Mouse (Mus musculus) myocyte (in vitro differentiated cells): ENCODE measurements around the gene Ferd3l. TPM values are rescaled to one million over a fixed set of nuclear protein-coding genes. Genes with fewer than 3 reads are reported as not detected.

Source experiments
- H3K27me3 ChIP-seq: one replicate; pipeline ENCODE4 v1.6.1; 2011; ENCODE audit not compliant: control insufficient read depth, insufficient read depth, insufficient read length
- H3K36me3 ChIP-seq: one replicate; pipeline ENCODE4 v1.6.1; 2011; ENCODE audit not compliant: control insufficient read depth, insufficient read depth
- H3K4me2 ChIP-seq: one replicate; pipeline ENCODE4 v1.6.1; 2011; ENCODE audit warnings: low read depth, control low read depth
- H3K4me3 ChIP-seq: one replicate; pipeline ENCODE4 v1.5.1; 2011; ENCODE audit warnings: mild to moderate bottlenecking, control low read depth, moderate library complexity
- H3K79me2 ChIP-seq: one replicate; pipeline ENCODE4 v1.6.1; 2011; ENCODE audit not compliant: control insufficient read depth, insufficient read depth
- H3ac ChIP-seq: one replicate; pipeline ENCODE4 v1.6.1; 2011; ENCODE audit not compliant: control insufficient read depth, insufficient read length
- CEBPB ChIP-seq: IDR thresholded peaks from 2 replicates; pipeline ENCODE4 v1.6.1; 2011; ENCODE audit warnings: mild to moderate bottlenecking, moderate library complexity; ENCODE audit not compliant: poor library complexity, insufficient read depth, severe bottlenecking
- E2F4 ChIP-seq: IDR thresholded peaks from one replicate; pipeline ENCODE4 v1.6.1; 2011; ENCODE audit warnings: mild to moderate bottlenecking, control low read depth, moderate library complexity; ENCODE audit not compliant: insufficient read depth
- MAX ChIP-seq: IDR thresholded peaks from one replicate; pipeline ENCODE4 v1.6.1; 2011; ENCODE audit warnings: low read depth, mild to moderate bottlenecking, control low read depth
- MYOD1 ChIP-seq, 3 experiments: IDR thresholded peaks; one replicate each; pipeline ENCODE4 v1.6.1; 2011; ENCODE audit warnings: control low read depth in 2 of 3, low read depth in 2 of 3, mild to moderate bottlenecking in 2 of 3, moderate library complexity in 1 of 3; ENCODE audit not compliant: insufficient read length in 2 of 3, control insufficient read depth in 1 of 3
- MYOG ChIP-seq, 3 experiments: IDR thresholded peaks; one replicate each; pipeline ENCODE4 v1.6.1; 2011; ENCODE audit warnings: control low read depth in 2 of 3, low read depth in 2 of 3, mild to moderate bottlenecking in 2 of 3; ENCODE audit not compliant: insufficient read length in 2 of 3, control insufficient read depth in 1 of 3, insufficient read depth in 1 of 3
- POLR2A ChIP-seq: IDR thresholded peaks from one replicate; pipeline ENCODE4 v1.6.1; 2011; ENCODE audit warnings: low read depth, mild to moderate bottlenecking, control low read depth, moderate library complexity; ENCODE audit not compliant: insufficient read length
- POLR2AphosphoS2 ChIP-seq: IDR thresholded peaks from one replicate; pipeline ENCODE4 v1.6.1; 2011; ENCODE audit warnings: low read depth, control low read depth; ENCODE audit not compliant: insufficient read length
- REST ChIP-seq: IDR thresholded peaks from one replicate; pipeline ENCODE4 v1.6.1; 2011; ENCODE audit warnings: mild to moderate bottlenecking, control low read depth, moderate library complexity; ENCODE audit not compliant: insufficient read depth, insufficient read length
- SRF ChIP-seq: IDR thresholded peaks from one replicate; pipeline ENCODE4 v1.6.1; 2011; ENCODE audit warnings: low read depth; ENCODE audit not compliant: control insufficient read depth, insufficient read length
- TCF12 ChIP-seq: IDR thresholded peaks from one replicate; pipeline ENCODE4 v1.6.1; 2011; ENCODE audit warnings: mild to moderate bottlenecking, control low read depth; ENCODE audit not compliant: poor library complexity, insufficient read depth, severe bottlenecking
- TCF3 ChIP-seq: IDR thresholded peaks from one replicate; pipeline ENCODE4 v1.6.1; 2011; ENCODE audit warnings: low read depth, control low read depth; ENCODE audit not compliant: insufficient read length
- USF1 ChIP-seq: IDR thresholded peaks from one replicate; pipeline ENCODE4 v1.6.1; 2011; ENCODE audit warnings: low read depth, mild to moderate bottlenecking, control low read depth, moderate library complexity
- polyA plus RNA-seq: library from polyadenylated mRNA; unstranded; fragments of >200 nt; fragmentation: generic; extraction: Trizol; gene quantifications from one replicate; pipeline ENCODE4 v1.2.1, GENCODE M21; 2012; ENCODE audit warnings: missing spikeins

Ferd3l gene
- polyA plus RNA-seq, 1 experiment = not detected

DNA sequence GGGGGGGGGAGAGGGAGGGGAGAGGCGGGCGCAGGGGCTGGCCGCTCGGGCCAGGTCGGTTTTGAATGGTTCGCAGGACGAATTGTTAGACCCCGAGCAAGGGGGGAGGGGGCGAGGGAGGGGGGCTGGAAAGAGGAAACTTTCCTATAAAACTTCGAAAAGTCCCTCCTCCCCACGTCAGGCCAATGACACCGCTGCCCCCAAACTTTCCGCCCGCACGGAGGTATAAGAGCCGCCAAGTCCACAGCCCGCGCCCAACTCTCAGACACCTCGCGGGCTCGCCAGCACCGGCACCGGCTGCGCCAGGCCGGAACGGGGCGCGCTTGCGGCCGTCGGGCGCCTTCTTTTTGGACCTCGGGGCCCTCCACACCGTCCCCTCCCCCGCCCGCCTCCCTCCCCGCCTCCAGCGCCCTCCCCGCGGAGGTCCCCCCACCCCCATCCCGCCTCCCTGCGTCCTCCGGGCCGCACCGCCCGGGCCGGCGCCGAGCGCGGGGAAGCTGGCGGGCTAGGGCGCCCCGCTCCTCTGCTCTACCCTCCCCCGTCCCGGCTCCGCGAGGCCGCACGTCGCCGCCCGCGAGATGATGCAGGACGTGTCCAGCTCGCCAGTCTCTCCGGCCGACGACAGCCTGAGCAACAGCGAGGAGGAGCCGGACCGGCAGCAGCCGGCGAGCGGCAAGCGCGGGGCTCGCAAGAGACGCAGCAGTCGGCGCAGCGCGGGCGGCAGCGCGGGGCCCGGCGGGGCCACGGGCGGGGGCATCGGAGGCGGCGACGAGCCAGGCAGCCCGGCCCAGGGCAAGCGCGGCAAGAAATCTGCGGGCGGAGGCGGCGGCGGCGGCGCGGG, 29.4 kb downstream of the Ferd3l start, which contains the start of gene Twist1:
Twist1 (plus strand) TSS at position 272 of the 841 bp plus-strand sequence.
- TF ChIP-seq POLR2A (peak; percentile 57), TCF3 (no peak)
- Histone ChIP-seq H3ac (peak within 1 kb of the TSS; percentile 52), H3K4me2 (peak within 1 kb of the TSS; percentile 64), H3K79me2 (no peaks in the 10 kb centered on the region), H3K36me3 (no peaks in the 10 kb centered on the region), H3K4me3 (peak within 1 kb of the TSS; percentile 41), H3K27me3 (no peaks in the 10 kb centered on the region)

DNA sequence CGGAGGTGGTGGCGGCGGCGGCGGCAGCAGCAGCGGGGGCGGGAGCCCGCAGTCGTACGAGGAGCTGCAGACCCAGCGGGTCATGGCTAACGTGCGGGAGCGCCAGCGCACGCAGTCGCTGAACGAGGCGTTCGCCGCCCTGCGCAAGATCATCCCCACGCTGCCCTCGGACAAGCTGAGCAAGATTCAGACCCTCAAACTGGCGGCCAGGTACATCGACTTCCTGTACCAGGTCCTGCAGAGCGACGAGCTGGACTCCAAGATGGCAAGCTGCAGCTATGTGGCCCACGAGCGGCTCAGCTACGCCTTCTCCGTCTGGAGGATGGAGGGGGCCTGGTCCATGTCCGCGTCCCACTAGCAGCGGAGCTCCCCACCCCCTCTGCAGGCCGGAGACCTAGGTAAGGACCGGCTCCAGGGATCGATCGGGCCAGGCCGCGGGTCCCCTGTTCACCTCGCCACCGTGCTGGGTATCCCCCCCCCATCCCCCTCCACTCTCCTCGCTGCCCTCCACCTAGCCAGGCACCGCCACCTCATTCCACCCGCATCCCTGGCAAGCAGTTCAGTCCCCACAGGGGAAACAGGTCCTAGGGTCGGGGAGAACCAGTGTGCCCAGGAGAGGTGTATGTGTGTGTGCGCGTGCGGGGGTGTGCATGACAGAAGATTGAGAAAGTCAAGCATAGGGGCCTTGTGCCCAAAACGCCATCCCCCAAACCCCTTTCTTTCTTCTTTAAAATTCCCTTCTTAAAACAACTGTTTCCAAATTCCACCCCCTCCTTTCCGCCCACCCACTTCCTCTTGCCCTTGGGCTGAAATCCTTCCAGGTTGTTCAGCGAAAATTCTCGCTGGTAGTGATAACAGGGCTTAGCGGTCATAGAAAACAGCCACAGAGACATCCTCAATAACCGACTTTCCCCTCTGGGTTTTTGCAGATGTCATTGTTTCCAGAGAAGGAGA, 30.3 kb downstream of the Ferd3l start:
- no peak for TF ChIP-seq CEBPB
- no peak for TF ChIP-seq MYOD1 (IDR thresholded peaks at IDR 0.05; ENCODE audit: control insufficient read depth in 1 of 3, insufficient read length in 2 of 3, low read depth in 2 of 3)
- no peak for TF ChIP-seq MYOG (IDR thresholded peaks at IDR 0.05; ENCODE audit: control insufficient read depth in 1 of 3, insufficient read depth in 1 of 3, insufficient read length in 2 of 3, low read depth in 2 of 3)
- no peak for TF ChIP-seq E2F4
- TF ChIP-seq POLR2AphosphoS2 = no peak
- TF ChIP-seq SRF = no peak
- no peak for TF ChIP-seq MAX
- TF ChIP-seq TCF3 = no peak
- no peak for TF ChIP-seq TCF12
- no peaks in the 10 kb centered on the region for H3K79me2 ChIP-seq

GRCm38 (mm10) chr12:33959206-33959605, 31.0 kb downstream of the Ferd3l start:
- H3ac ChIP-seq = no peak overlapping the region
- no peaks in the 10 kb centered on the region for H3K79me2 ChIP-seq
- H3K4me2 ChIP-seq = peak overlapping the region; percentile 64
- H3K4me3 ChIP-seq = peak overlapping the region; percentile 41
- no peaks in the 10 kb centered on the region for H3K36me3 ChIP-seq
- H3K27me3 ChIP-seq = peaks cover 5% of the 10 kb centered on the region
- no peak for TF ChIP-seq REST
- TF ChIP-seq POLR2A = no peak
- no peak for TF ChIP-seq E2F4
- no peak for TF ChIP-seq MAX
- no peak for TF ChIP-seq MYOG (IDR thresholded peaks at IDR 0.05; ENCODE audit: control insufficient read depth in 1 of 3, insufficient read depth in 1 of 3, insufficient read length in 2 of 3, low read depth in 2 of 3)
- no peak for TF ChIP-seq CEBPB
- TF ChIP-seq POLR2AphosphoS2 = no peak
- TF ChIP-seq TCF3 = no peak
- TF ChIP-seq SRF = no peak
- no peak for TF ChIP-seq MYOD1 (IDR thresholded peaks at IDR 0.05; ENCODE audit: control insufficient read depth in 1 of 3, insufficient read length in 2 of 3, low read depth in 2 of 3)
- no peak for TF ChIP-seq TCF12
- no peak for TF ChIP-seq USF1

More for the DNA sequence above, 30.3 kb downstream of the Ferd3l start:
- Histone ChIP-seq H3K4me3 (peak overlapping the region; percentile 41), H3K36me3 (no peaks in the 10 kb centered on the region), H3ac (peak overlapping the region; percentile 52), H3K27me3 (peaks cover 3% of the 10 kb centered on the region), H3K4me2 (peak overlapping the region; percentile 64)

- Histone ChIP-seq H3K4me2 (peak overlapping the region; percentile 64), H3K27me3 (peaks cover 5% of the 10 kb centered on the region), H3K4me3 (no peak overlapping the region), H3K36me3 (no peaks in the 10 kb centered on the region), H3K79me2 (no peaks in the 10 kb centered on the region), H3ac (no peak overlapping the region)
- TF ChIP-seq MYOG (IDR thresholded peaks at IDR 0.05; ENCODE audit: control insufficient read depth in 1 of 3, insufficient read depth in 1 of 3, insufficient read length in 2 of 3, low read depth in 2 of 3) (no peak), MYOD1 (IDR thresholded peaks at IDR 0.05; ENCODE audit: control insufficient read depth in 1 of 3, insufficient read length in 2 of 3, low read depth in 2 of 3) (no peak), MAX (no peak), POLR2A (no peak), USF1 (no peak), SRF (no peak), POLR2AphosphoS2 (no peak), TCF3 (no peak)
Observed at GRCm38 (mm10) chr12:33959846-33960245, 31.6 kb downstream of the Ferd3l start.

GRCm38 (mm10) chr12:33961013-33961412, 32.8 kb downstream of the Ferd3l start:
- H3K79me2 ChIP-seq = no peaks in the 10 kb centered on the region
- no peaks in the 10 kb centered on the region for H3K36me3 ChIP-seq
- H3K4me2 ChIP-seq = no peak overlapping the region
- H3K27me3 ChIP-seq = peaks cover 5% of the 10 kb centered on the region
- no peak for TF ChIP-seq TCF12
- TF ChIP-seq USF1 = no peak
- no peak for TF ChIP-seq TCF3
- TF ChIP-seq CEBPB = no peak
- no peak for TF ChIP-seq POLR2AphosphoS2
- no peak for TF ChIP-seq SRF
- no peak for TF ChIP-seq POLR2A
- no peak for TF ChIP-seq MAX
- H3K4me3 ChIP-seq = no peak overlapping the region
- no peak overlapping the region for H3ac ChIP-seq
